Mouse (Mus musculus) neutrophil, adult 59 days (primary cell): ENCODE data around the gene Olfr761. TPM values are rescaled to one million over a fixed set of nuclear protein-coding genes. Genes with fewer than 3 reads are reported as not detected.

Source experiments
- total RNA-seq, 2 experiments: library from RNA; stranded (reverse); gene quantifications; 1 replicate in 1 of 2; 2 replicates in 1 of 2; pipeline ENCODE4 v1.2.4; 2023

The Olfr761 gene
- total RNA-seq: not detected

GRCm38 (mm10) chr17:37952979-37953378, at the start of gene Olfr761:
TSS of gene Olfr761 (minus strand) at chr17:37953079.

DNA sequence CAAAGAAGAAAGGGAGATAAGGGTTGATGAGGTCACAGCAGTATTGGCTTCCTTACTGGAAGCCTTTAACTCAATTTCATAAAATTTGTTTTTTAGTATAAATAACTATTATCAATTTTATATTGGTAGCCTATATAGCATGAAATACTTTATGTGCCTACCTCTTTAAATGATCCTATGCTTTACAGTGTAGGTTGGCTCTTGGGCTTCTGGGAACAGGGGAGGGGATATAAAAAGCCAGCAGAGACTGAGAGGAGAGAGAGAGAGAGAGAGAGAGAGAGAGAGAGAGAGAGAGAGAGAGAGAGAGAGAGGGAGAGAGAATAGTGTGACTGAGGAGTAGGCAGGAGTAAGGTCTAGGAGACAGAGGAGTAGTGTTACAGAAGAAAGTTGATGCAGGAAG, 32.6 kb downstream of the Olfr761 start, which contains the start of gene Olfr128:
Olfr128 (plus strand) TSS at position 301 of the 400 bp plus-strand sequence.

Other genes with a start within 250 kb of the Olfr761 start
- gene Olfr120, start 231.3 kb downstream of the Olfr761 start, total RNA-seq: not detected
- not detected for gene Olfr121, start 204.2 kb downstream of the Olfr761 start, total RNA-seq
- not detected for gene Olfr122, start 184.5 kb downstream of the Olfr761 start, total RNA-seq
- not detected for gene Olfr123, start 159.6 kb downstream of the Olfr761 start, total RNA-seq
- not detected for gene Olfr124, start 153.2 kb downstream of the Olfr761 start, total RNA-seq
- not detected for gene Olfr125, start 120.1 kb downstream of the Olfr761 start, total RNA-seq
- gene Olfr126, start 105.6 kb downstream of the Olfr761 start, total RNA-seq: not detected
- not detected for gene Olfr127, start 52.6 kb downstream of the Olfr761 start, total RNA-seq
- not detected for gene Olfr128, start 32.5 kb downstream of the Olfr761 start, total RNA-seq
- not detected for gene Olfr129, start 107.0 kb upstream of the Olfr761 start, total RNA-seq
- not detected for gene Olfr130, start 110.8 kb upstream of the Olfr761 start, total RNA-seq
- not detected for gene Olfr131, start 135.6 kb upstream of the Olfr761 start, total RNA-seq
- not detected for gene Olfr132, start 181.4 kb upstream of the Olfr761 start, total RNA-seq
- not detected for gene Olfr133, start 192.2 kb upstream of the Olfr761 start, total RNA-seq
- not detected for gene Olfr134, start 218.3 kb upstream of the Olfr761 start, total RNA-seq